ENCODE assay signal across 11 mouse cellular contexts in genomic region chr2:159062266-159062665, GRCm38 (mm10).
A peak's percentile ranks its signal among the peaks of the same experiment; 100 is the strongest.
DNase-seq lines count a peak whose midpoint lies in the region; ATAC-seq and TF ChIP-seq lines count a peak whose summit lies in the region.
"Had no signal": no experiment of that assay in that cellular context is flagged by ENCODE, and none has a peak within 500 bp of the region (broad histone marks: within the 10 kb centered on the region; RNA-seq: fewer than 3 reads in every experiment).

No protein-coding gene starts in this region.

- intact Hi-C loops in heart, postnatal 10 days (cut with DNase I): no loop called here

- H3K4me1 ChIP-seq in heart, embryonic 12.5 days (replicated peaks): no peaks in the 10 kb centered on the region
- H3K4me1 ChIP-seq in midbrain, postnatal 0 days (ENCODE audit: insufficient read depth, low read length): no peaks in the 10 kb centered on the region
- no peaks in the 10 kb centered on the region for H3K4me1 ChIP-seq in midbrain, embryonic 13.5 days (replicated peaks)
- H3K4me1 ChIP-seq: limb, embryonic 12.5 days had no signal

- H3K9me3 ChIP-seq in heart, embryonic 12.5 days (replicated peaks): no peaks in the 10 kb centered on the region
- H3K9me3 ChIP-seq in midbrain, postnatal 0 days (ENCODE audit: low read length): no peaks in the 10 kb centered on the region
- no peaks in the 10 kb centered on the region for H3K9me3 ChIP-seq in midbrain, embryonic 13.5 days
- H3K9me3 ChIP-seq: limb, embryonic 12.5 days had no signal

- no peak overlapping the region for H3K9ac ChIP-seq in heart, embryonic 12.5 days
- H3K9ac ChIP-seq in midbrain, postnatal 0 days (replicated peaks; ENCODE audit: low read length, poor library complexity, severe bottlenecking): no peak overlapping the region
- no peak overlapping the region for H3K9ac ChIP-seq in midbrain, embryonic 13.5 days (replicated peaks)
- H3K9ac ChIP-seq: limb, embryonic 12.5 days had no signal

- WGBS in heart, embryonic 12.5 days: 83% methylated on average over 2 of the region's 2 CpGs
- WGBS in midbrain, postnatal 0 days: 89% methylated on average over 2 of the region's 2 CpGs
- 91% methylated on average over 2 of the region's 2 CpGs for whole genome bisulfite sequencing in midbrain, embryonic 13.5 days

- ATAC-seq in heart, embryonic 12.5 days (ENCODE audit: insufficient number of reproducible peaks, low FRiP score): no peak
- no peak for ATAC-seq in midbrain, postnatal 0 days (ENCODE audit: low FRiP score)
- no peak for ATAC-seq in midbrain, embryonic 13.5 days

- peak; percentile 46 for TF ChIP-seq CTCF in midbrain, postnatal 0 days (IDR thresholded peaks at IDR 0.05)

- H3K36me3 ChIP-seq in heart, embryonic 12.5 days: no peaks in the 10 kb centered on the region
- H3K36me3 ChIP-seq in midbrain, postnatal 0 days (ENCODE audit: insufficient read depth, low read length): no peaks in the 10 kb centered on the region
- H3K36me3 ChIP-seq in midbrain, embryonic 13.5 days: no peaks in the 10 kb centered on the region
- H3K36me3 ChIP-seq: limb, embryonic 12.5 days had no signal

- H3K4me3 ChIP-seq in heart, embryonic 12.5 days: no peak overlapping the region
- H3K4me3 ChIP-seq in midbrain, postnatal 0 days (ENCODE audit: low read depth, low read length): no peak overlapping the region
- no peak overlapping the region for H3K4me3 ChIP-seq in midbrain, embryonic 13.5 days (replicated peaks)
- H3K4me3 ChIP-seq: erythroblast, embryonic 14.5 days; limb, embryonic 12.5 days had no signal

- DNase-seq in heart, adult 18-20 months: peak; percentile 31 to 60
- DNase-seq in midbrain, postnatal 0 days (ENCODE audit: low spot score): peak; percentile 34
- DNase-seq in heart, postnatal 10 days: peak; percentile 25 to 50
- DNase-seq in lung, postnatal 4 days: peak; percentile 35 to 41
- DNase-seq in testis, postnatal 14 days (ENCODE audit: low spot score): no peak
- DNase-seq in cerebellum, postnatal 36 days: no peak
- DNase-seq: thymus, postnatal 36 days had no signal

- H3K27ac ChIP-seq in heart, embryonic 12.5 days (ENCODE audit: poor library complexity, severe bottlenecking): no peak overlapping the region
- no peak overlapping the region for H3K27ac ChIP-seq in midbrain, postnatal 0 days (ENCODE audit: low read depth, low read length)
- H3K27ac ChIP-seq in midbrain, embryonic 13.5 days: no peak overlapping the region
- H3K27ac ChIP-seq: limb, embryonic 12.5 days had no signal

- H3K4me2 ChIP-seq in heart, embryonic 12.5 days: no peak overlapping the region
- no peak overlapping the region for H3K4me2 ChIP-seq in midbrain, postnatal 0 days (ENCODE audit: low read depth, low read length, poor library complexity, severe bottlenecking)
- no peak overlapping the region for H3K4me2 ChIP-seq in midbrain, embryonic 13.5 days (replicated peaks)
- H3K4me2 ChIP-seq: limb, embryonic 12.5 days had no signal

- no peaks in the 10 kb centered on the region for H3K27me3 ChIP-seq in heart, embryonic 12.5 days (replicated peaks)
- no peaks in the 10 kb centered on the region for H3K27me3 ChIP-seq in midbrain, postnatal 0 days (ENCODE audit: insufficient read depth, low read length)
- H3K27me3 ChIP-seq in midbrain, embryonic 13.5 days: peaks cover 4% of the 10 kb centered on the region; the same call in 1 of the 2 replicates

Comparison
In these comparisons a context has a peak if more than half of its experiments do, and no peak if none do; other contexts are left out.
1. DNase-seq: peak in heart, adult 18-20 months (2 of 2), midbrain, postnatal 0 days (single experiment), heart, postnatal 10 days (2 of 2) and lung, postnatal 4 days (2 of 2); none in testis, postnatal 14 days (single experiment) and cerebellum, postnatal 36 days (0 of 2).